Mouse (Mus musculus): ENCODE results near the gene Fam219a.
A peak's percentile ranks its signal among the peaks of the same experiment; 100 is the strongest.

Gene Fam219a

DNA sequence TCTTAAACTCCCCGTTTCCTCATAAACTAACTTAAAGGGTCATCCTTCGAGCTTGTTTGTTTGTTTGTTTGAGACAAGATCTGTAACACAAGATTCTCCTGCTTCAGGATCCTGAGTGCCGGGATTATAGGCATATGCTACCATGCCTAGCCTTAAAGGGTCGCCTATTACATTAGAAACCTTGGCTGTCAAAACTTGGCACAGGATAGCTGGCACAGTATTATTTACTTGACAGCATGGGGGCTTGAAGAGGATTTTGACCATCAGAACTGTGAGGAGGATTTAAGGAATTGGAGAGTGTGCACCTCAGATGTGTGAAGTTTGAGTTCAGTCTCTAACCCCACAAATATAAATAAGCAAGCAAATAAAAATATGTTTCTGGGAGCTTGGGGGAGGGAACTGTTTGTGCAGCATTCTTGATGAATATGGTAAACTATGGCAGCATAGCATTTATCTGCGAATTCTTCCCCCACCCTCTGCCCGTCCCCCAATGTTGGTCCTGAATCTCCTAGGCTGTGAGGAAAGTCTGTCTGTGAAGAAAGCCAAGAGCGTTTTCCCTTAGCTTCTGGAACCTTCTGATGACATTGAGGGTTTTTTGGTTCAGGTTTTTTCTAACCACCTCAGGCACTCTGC, 99.2 kb downstream of the Fam219a start:
- DNase-seq (ENCODE audit: low spot score): no peak

DNA sequence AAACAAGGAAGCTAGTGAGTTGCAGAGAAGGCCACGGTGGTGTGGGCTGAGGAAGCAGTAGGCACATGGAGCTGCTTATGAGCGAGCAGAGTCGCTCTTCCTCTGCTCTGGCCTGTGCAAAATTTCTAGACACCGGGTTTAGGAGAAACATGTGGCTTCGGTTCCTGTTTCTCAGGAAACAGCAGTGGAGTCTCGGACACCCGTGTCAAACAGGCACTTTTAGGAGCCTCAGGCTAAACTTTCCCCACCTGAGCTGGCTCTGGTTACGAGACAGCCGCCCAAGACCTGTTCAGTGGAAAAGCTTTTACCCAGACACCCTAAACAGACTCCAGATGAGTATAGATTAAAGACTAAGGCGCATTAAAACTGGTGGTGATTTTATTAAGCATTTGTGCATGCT, 100.1 kb downstream of the Fam219a start:
- DNase-seq (ENCODE audit: low spot score): no peak

DNA sequence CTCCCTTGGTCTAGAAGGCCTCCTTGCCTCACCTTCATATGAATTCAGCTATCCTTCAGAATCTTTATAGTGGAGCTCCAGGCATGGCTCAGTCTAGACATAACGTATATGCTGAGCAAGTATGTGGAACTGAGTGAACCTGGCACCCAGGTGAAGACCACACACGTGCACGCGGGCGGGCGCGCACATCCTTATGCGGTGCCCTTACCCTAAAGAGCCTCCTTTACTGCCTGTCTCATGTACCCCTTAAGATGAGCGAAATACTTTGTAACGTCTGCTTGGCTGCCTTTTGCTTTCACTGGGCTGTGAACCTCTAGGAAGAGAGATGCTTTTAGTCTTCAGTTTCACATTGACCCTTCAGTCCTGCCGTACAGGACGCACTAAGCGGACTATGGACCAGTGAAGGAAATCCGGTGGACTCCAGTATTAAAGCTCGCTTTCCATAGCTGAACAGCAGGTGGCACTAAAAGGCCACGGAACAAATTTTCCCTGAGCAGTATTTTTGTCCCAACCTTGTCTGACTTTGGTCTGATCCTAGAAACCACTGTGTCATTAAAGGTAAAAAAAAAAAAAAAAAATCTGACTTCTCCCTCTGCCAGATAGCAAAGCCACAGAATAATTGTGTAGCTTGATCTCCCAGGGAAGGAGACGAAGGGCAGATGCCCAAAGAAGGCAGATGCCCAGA, 100.8 kb downstream of the Fam219a start:
- DNase-seq (ENCODE audit: low spot score): peak; percentile 44
